ENCODE assay signal across 8 mouse cellular contexts in the genomic region with DNA sequence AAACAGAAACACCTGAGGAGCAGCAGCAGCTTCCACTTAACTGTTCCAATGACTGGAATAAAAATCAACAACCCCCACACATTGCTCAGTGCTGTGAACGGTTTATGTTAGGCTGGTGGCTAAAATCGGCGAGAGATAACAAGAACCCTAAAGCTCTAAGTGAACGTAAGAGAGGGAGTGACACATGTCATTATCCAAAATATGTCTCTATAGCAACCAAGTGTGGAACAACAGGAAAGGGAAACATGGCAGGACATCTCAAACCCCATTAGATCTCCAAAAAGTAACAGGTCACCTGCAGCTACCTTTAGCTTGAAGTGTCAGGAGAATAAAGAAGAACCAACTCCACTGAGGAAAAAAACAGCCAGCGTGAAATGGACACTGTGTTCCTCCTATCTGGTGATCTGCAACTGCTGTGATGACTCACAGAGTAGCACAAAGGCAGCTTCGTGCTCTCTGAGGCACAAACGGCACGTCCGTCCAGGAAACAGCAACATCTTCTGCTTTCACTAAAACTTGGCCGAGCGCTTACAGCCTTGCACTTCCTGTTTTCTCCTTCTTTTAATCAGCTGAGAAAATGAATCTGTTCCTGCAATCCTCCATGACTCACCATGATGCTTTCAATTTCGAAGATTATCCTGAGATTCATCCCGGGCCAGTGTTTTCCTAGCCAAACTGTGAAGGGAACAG. TPM values are rescaled to one million over a fixed set of nuclear protein-coding genes. Genes with fewer than 3 reads are reported as not detected.
A peak's percentile ranks its signal among the peaks of the same experiment; 100 is the strongest.
DNase-seq lines count a peak whose midpoint lies in the region; ATAC-seq lines count a peak whose summit lies in the region.

No protein-coding gene starts in this region.

- no peak overlapping the region for H3K4me3 ChIP-seq in neural tube, embryonic 15.5 days (replicated peaks)

- no peak for ATAC-seq in neural tube, embryonic 15.5 days (ENCODE audit: low FRiP score)

- no peak overlapping the region for H3K27ac ChIP-seq in neural tube, embryonic 15.5 days (replicated peaks)

- H3K9me3 ChIP-seq in neural tube, embryonic 15.5 days (replicated peaks), result no peaks in the 10 kb centered on the region

- DNase-seq in left cerebral cortex, adult 18-20 months (ENCODE audit: low spot score in 2 of 2), result peak; percentile 18 to 32
- no peak for DNase-seq in left cerebral cortex, postnatal 4 days
- peak; percentile 44 for DNase-seq in MEL-GATA-1-ER (ENCODE audit: extremely low read depth, low read depth)
- DNase-seq in gastrocnemius, postnatal 14 days, result peak; percentile 33
- peak; percentile 21 to 35 for DNase-seq in kidney, postnatal 4 days
- DNase-seq in spleen, adult 12 weeks (ENCODE audit: low spot score), result peak; percentile 10
- no peak for DNase-seq in cerebellum, postnatal 10 days

- no peak overlapping the region for H3K9ac ChIP-seq in neural tube, embryonic 15.5 days (replicated peaks)

- H3K4me2 ChIP-seq in neural tube, embryonic 15.5 days, result no peak overlapping the region

- H3K4me1 ChIP-seq in neural tube, embryonic 15.5 days, result no peaks in the 10 kb centered on the region

- intact Hi-C loops in left cerebral cortex, postnatal 4 days (cut with DNase I), result loop anchor here (10.0 kb wide), 2 partner anchors 160 to 410 kb away; a partner anchor contains a TSS
- intact Hi-C loops in gastrocnemius, postnatal 14 days (cut with DNase I; ENCODE audit: low total_unique reads), result no loop called here

- WGBS in neural tube, embryonic 15.5 days, result 82% methylated on average over 13 of the region's 13 CpGs

- no peaks in the 10 kb centered on the region for H3K36me3 ChIP-seq in neural tube, embryonic 15.5 days

- no peaks in the 10 kb centered on the region for H3K27me3 ChIP-seq in neural tube, embryonic 15.5 days (replicated peaks)

RNA-seq across cellular contexts. Expression of a gene that starts 23.5 kb away (rescaled TPM):
- 10 to 100 TPM; 11.1 to 13.0 TPM for total RNA-seq in left cerebral cortex, adult 18-20 months (2021)
- 1 to 10 TPM; 8.2 to 9.2 TPM for total RNA-seq in left cerebral cortex, postnatal 4 days (2021)
- 1 to 10 TPM; 8.2 to 8.6 TPM for total RNA-seq in gastrocnemius, postnatal 14 days (2021)
- 11.3 and 11.4 TPM in 2 replicates for polyA plus RNA-seq in neural tube, embryonic 15.5 days (2015; fragmentation: Nextera tagmentation; extraction: Ambion mirVana)

Comparison
In these comparisons a context has a peak if more than half of its experiments do, and no peak if none do; other contexts are left out.
1. DNase-seq: peak in left cerebral cortex, adult 18-20 months (2 of 2), MEL-GATA-1-ER (single experiment), gastrocnemius, postnatal 14 days (single experiment), kidney, postnatal 4 days (2 of 2) and spleen, adult 12 weeks (single experiment); none in left cerebral cortex, postnatal 4 days (single experiment) and cerebellum, postnatal 10 days (0 of 2).